10 mouse cellular contexts compared by ENCODE assay signal in genomic region chr16:94866300-94866956, GRCm38 (mm10).
DNase-seq lines count a peak whose midpoint lies in the region; ATAC-seq and TF ChIP-seq lines count a peak whose summit lies in the region.
"Had no signal": no experiment of that assay in that cellular context is flagged by ENCODE, and none has a peak within 500 bp of the region (broad histone marks: within the 10 kb centered on the region; RNA-seq: fewer than 3 reads in every experiment).

No protein-coding gene starts in this region.

- H3K4me3 ChIP-seq in kidney, embryonic 16.5 days (ENCODE audit: low read length), result no peak overlapping the region
- H3K4me3 ChIP-seq in kidney, adult 2 months (ENCODE audit: insufficient read depth, low read depth, low read length), result no peak overlapping the region
- no peak overlapping the region for H3K4me3 ChIP-seq in liver, embryonic 11.5 days (ENCODE audit: low read depth, low read length)

- no peaks in the 10 kb centered on the region for H3K36me3 ChIP-seq in kidney, embryonic 16.5 days (ENCODE audit: insufficient read depth, low read length)
- H3K36me3 ChIP-seq in kidney, adult 2 months (ENCODE audit: control insufficient read depth, insufficient read depth, low read length), result no peaks in the 10 kb centered on the region
- H3K36me3 ChIP-seq in liver, embryonic 11.5 days (ENCODE audit: control insufficient read depth, insufficient read depth, low read length), result no peaks in the 10 kb centered on the region

- whole genome bisulfite sequencing in kidney, embryonic 16.5 days, result 44% methylated on average over 14 of the region's 14 CpGs
- 41% methylated on average over 14 of the region's 14 CpGs for WGBS in kidney, adult 2 months
- WGBS in liver, embryonic 11.5 days, result 42% methylated on average over 14 of the region's 14 CpGs

- no peaks in the 10 kb centered on the region for H3K4me1 ChIP-seq in kidney, embryonic 16.5 days (ENCODE audit: insufficient read depth, low read length)
- no peaks in the 10 kb centered on the region for H3K4me1 ChIP-seq in kidney, adult 2 months (ENCODE audit: control insufficient read depth, insufficient read depth, low read length)
- no peaks in the 10 kb centered on the region for H3K4me1 ChIP-seq in liver, embryonic 11.5 days (replicated peaks; ENCODE audit: control insufficient read depth, insufficient read depth, low read length)

- no peaks in the 10 kb centered on the region for H3K9me3 ChIP-seq in kidney, embryonic 16.5 days (ENCODE audit: low read length)
- no peaks in the 10 kb centered on the region for H3K9me3 ChIP-seq in liver, embryonic 11.5 days (ENCODE audit: control insufficient read depth, low read length)

- H3K27ac ChIP-seq in kidney, embryonic 16.5 days (ENCODE audit: low read length), result no peak overlapping the region
- no peak overlapping the region for H3K27ac ChIP-seq in kidney, adult 2 months (ENCODE audit: insufficient read depth, low read depth, low read length)
- H3K27ac ChIP-seq in liver, embryonic 11.5 days (ENCODE audit: low read depth, low read length), result no peak overlapping the region
- H3K27ac ChIP-seq: hindbrain, postnatal 0 days had no signal

- peak; percentile 67; the same call in 1 of the 2 replicates for ATAC-seq in kidney, embryonic 16.5 days (ENCODE audit: low FRiP score, low TSS enrichment)
- ATAC-seq in liver, embryonic 11.5 days (replicated peaks; ENCODE audit: low FRiP score), result no peak
- ATAC-seq: hindbrain, postnatal 0 days had no signal

- TF ChIP-seq CTCF in kidney, adult 2 months (conservative IDR thresholded peaks at IDR 0.05; ENCODE audit: insufficient read depth, insufficient read length, low read depth, low read length), result no peak

- H3K27me3 ChIP-seq in kidney, embryonic 16.5 days (ENCODE audit: insufficient read depth, low read length), result no peaks in the 10 kb centered on the region
- H3K27me3 ChIP-seq in kidney, adult 2 months (replicated peaks; ENCODE audit: control insufficient read depth, insufficient read depth, low read length), result no peaks in the 10 kb centered on the region
- H3K27me3 ChIP-seq in liver, embryonic 11.5 days (replicated peaks; ENCODE audit: control insufficient read depth, insufficient read depth, low read length), result no peaks in the 10 kb centered on the region

- no peak for TF ChIP-seq POLR2A in kidney, adult 2 months (IDR thresholded peaks at IDR 0.05; ENCODE audit: low read depth, low read length)

- no peak overlapping the region for H3K4me2 ChIP-seq in kidney, embryonic 16.5 days (replicated peaks; ENCODE audit: low read depth, low read length)
- no peak overlapping the region for H3K4me2 ChIP-seq in liver, embryonic 11.5 days

- no peak overlapping the region for H3K9ac ChIP-seq in kidney, embryonic 16.5 days (replicated peaks; ENCODE audit: low read length)
- no peak overlapping the region for H3K9ac ChIP-seq in liver, embryonic 11.5 days (ENCODE audit: low read depth, low read length)

- peak; percentile 39 for DNase-seq in adrenal gland, postnatal 10 days
- no peak for DNase-seq in adrenal gland, adult 18-20 months (ENCODE audit: low spot score in 2 of 2)
- DNase-seq in kidney, adult 2 months, result no peak
- DNase-seq in embryo, embryonic 10 days (ENCODE audit: low spot score), result peak; percentile 33
- DNase-seq in liver, embryonic 11.5 days (ENCODE audit: low spot score), result peak; percentile 39
- no peak for DNase-seq in layer of hippocampus, postnatal 14 days (ENCODE audit: low spot score in 2 of 2)
- no peak for DNase-seq in left cerebral cortex, adult 8-10 months (ENCODE audit: low spot score in 2 of 2)
- DNase-seq: thymus, adult 18-20 months had no signal

Comparison
In these comparisons a context has a peak if more than half of its experiments do, and no peak if none do; other contexts are left out.
1. DNase-seq: peak in adrenal gland, postnatal 10 days (single experiment), embryo, embryonic 10 days (single experiment) and liver, embryonic 11.5 days (single experiment); none in adrenal gland, adult 18-20 months (0 of 2), kidney, adult 2 months (single experiment), layer of hippocampus, postnatal 14 days (0 of 2) and left cerebral cortex, adult 8-10 months (0 of 2).